Mouse (Mus musculus): ENCODE data around the gene 1700080E11Rik.
"Not testable (repeated sequence)": the region's sequence is repeated elsewhere in the genome, so short reads cannot be mapped to it uniquely, and the experiment has no call there.

Gene 1700080E11Rik

GRCm38 (mm10) chr9:105144992-105145391, at the start of gene 1700080E11Rik:
TSS of gene 1700080E11Rik (minus strand) at chr9:105145092.
- no peaks in the 10 kb centered on the region for H3K27me3 ChIP-seq (ENCODE audit: control insufficient read depth, insufficient read depth, low read length, poor library complexity, severe bottlenecking)
- no peak for DNase-seq (ENCODE audit: low read depth, low spot score)
- H3K36me3 ChIP-seq (ENCODE audit: control insufficient read depth, insufficient read depth, low read length, poor library complexity, severe bottlenecking): no peaks in the 10 kb centered on the region

DNA sequence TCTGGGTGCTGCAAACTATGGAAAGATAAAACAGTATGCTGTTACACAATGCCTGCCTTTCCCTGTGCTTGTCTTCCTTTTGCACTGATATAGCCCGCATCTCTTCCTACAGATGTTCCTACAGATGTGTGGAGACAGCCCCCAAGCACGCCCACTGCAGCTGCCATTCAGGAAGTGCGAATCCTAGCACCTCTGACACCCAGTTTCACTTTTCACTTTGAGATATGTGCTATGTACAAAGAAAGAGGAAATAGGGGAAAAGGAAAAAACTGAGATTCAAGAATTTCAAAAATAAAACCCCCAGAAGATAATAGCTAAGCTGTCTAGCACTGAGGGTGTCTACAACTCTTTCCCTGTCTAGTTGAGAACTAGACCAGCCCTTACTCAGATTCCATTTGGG, 41.8 kb upstream of the 1700080E11Rik start:
- Histone ChIP-seq H3K27me3 (ENCODE audit: control insufficient read depth, insufficient read depth, low read length, poor library complexity, severe bottlenecking) (no peaks in the 10 kb centered on the region), H3K36me3 (ENCODE audit: control insufficient read depth, insufficient read depth, low read length, poor library complexity, severe bottlenecking) (no peaks in the 10 kb centered on the region)
- DNase-seq (ENCODE audit: low read depth, low spot score): no peak

- Histone ChIP-seq H3K36me3 (ENCODE audit: control insufficient read depth, insufficient read depth, low read length, poor library complexity, severe bottlenecking) (no peaks in the 10 kb centered on the region), H3K27me3 (ENCODE audit: control insufficient read depth, insufficient read depth, low read length, poor library complexity, severe bottlenecking) (no peaks in the 10 kb centered on the region)
- no peak for DNase-seq (ENCODE audit: low read depth, low spot score)
Measured at GRCm38 (mm10) chr9:105182392-105182791, 37.5 kb upstream of the 1700080E11Rik start.

DNA sequence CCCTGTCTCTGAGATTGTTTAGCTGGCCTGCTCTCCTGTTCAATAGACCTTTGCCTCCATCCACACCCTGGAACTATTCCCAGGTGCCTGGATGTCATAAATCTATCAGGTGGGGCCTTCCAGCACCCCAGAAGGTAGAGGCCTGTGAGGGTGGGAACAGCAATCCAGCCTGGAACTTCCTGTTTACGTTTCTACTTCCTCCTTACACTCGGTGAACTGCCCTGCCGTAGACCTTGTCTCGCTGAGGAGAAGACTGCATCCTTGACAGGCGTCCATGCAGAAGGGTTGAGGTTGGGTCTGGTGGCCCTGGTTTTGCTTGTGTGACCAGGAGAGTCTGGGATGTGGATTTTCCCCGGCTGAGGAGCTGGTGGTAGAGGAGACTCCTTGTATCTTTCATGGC, 5.7 kb downstream of the 1700080E11Rik start:
- H3K27me3 ChIP-seq (ENCODE audit: control insufficient read depth, insufficient read depth, low read length, poor library complexity, severe bottlenecking): no peaks in the 10 kb centered on the region
- no peak for DNase-seq (ENCODE audit: low read depth, low spot score)
- no peaks in the 10 kb centered on the region for H3K36me3 ChIP-seq (ENCODE audit: control insufficient read depth, insufficient read depth, low read length, poor library complexity, severe bottlenecking)

DNA sequence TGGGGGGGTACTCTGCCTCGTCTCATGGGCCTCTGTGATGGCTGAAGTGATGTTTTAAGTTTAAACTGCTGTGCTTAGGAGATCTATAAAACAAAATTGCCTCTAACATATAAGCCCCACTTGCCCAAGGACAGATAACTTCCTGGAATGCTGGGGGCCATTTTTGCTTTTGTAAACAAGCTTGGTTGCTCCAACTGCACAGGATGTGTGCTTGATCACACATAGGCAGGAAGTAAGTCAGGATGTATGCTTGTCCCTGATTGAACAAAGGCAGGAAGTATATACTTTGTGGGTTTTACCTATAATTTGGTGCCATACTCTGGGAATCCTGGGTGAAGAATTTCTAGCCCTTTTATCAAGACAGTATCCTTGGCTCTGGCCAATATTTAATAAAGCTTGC, 8.5 kb downstream of the 1700080E11Rik start:
- no peak for DNase-seq (ENCODE audit: low read depth, low spot score)
- no peaks in the 10 kb centered on the region for H3K27me3 ChIP-seq (ENCODE audit: control insufficient read depth, insufficient read depth, low read length, poor library complexity, severe bottlenecking)
- H3K36me3 ChIP-seq (ENCODE audit: control insufficient read depth, insufficient read depth, low read length, poor library complexity, severe bottlenecking): no peaks in the 10 kb centered on the region

DNA sequence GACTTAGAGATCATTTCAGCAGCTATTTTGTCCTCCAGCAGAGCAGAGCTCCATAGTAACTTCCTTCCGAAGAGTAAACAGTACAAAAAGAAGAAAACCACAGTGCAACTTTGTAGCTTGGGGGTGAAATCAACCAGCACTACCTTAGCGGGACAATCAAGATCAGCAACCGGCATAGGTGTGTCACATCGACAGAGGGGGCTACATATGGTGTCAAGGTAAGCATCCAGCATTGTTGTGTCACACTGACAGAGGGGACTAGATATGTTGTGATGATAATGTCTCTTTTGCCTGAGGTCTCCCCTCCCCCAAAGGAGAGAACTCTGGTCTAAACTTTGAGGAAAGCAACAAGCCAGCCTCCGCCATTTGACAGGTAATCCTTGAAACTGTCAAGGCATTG, 10.4 kb downstream of the 1700080E11Rik start:
- no peaks in the 10 kb centered on the region for H3K27me3 ChIP-seq (ENCODE audit: control insufficient read depth, insufficient read depth, low read length, poor library complexity, severe bottlenecking)
- no peaks in the 10 kb centered on the region for H3K36me3 ChIP-seq (ENCODE audit: control insufficient read depth, insufficient read depth, low read length, poor library complexity, severe bottlenecking)
- DNase-seq (ENCODE audit: low read depth, low spot score): no peak

- Histone ChIP-seq H3K36me3 (ENCODE audit: control insufficient read depth, insufficient read depth, low read length, poor library complexity, severe bottlenecking) (no peaks in the 10 kb centered on the region), H3K27me3 (ENCODE audit: control insufficient read depth, insufficient read depth, low read length, poor library complexity, severe bottlenecking) (no peaks in the 10 kb centered on the region)
- peak; percentile 58 for DNase-seq (ENCODE audit: low read depth, low spot score)
Measured at GRCm38 (mm10) chr9:105132002-105132367, 12.9 kb downstream of the 1700080E11Rik start.

DNA sequence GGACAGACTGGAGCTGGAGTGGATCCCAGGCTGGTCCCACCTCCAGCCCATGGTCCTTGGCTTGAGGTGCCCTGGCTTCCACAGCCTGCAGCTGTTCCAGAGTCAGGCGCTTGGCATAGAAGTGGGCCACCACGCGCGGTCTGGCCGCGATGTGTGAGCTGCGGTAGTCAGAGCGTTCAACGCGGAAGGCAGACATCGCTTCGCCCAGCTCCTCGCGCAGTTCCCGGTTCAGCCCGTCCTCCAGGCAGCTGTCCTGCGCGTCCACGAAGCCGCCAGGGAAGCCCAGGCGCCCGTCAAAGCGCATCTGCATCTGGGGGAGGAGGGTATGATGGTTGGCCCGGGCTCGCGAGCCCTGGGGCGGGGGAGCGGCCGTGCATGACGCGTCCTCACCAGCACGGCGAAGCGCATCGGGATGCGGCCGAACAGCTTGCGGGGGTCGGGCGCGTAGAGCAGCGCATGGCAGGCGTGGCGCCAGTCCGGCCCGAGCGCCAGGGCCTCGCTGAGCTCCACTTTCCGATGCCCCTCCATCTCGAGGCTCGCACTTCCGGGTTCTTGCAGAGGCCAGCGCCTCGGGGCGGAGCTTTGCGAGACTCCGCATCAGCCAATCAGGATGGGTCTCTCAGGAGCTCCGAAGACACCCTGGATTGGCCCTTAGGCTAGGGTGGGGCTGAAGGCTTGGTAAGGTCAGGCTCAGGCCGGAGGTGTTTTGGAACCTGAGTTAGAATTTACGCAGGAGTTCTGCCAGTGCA, 13.5 kb downstream of the 1700080E11Rik start, which contains the start of gene Nudt16:
Gene Nudt16 (minus strand): TSS at position 572 of the 749 bp plus-strand sequence.
- peak; percentile 94 for DNase-seq (ENCODE audit: low read depth, low spot score)
- Histone ChIP-seq H3K27me3 (ENCODE audit: control insufficient read depth, insufficient read depth, low read length, poor library complexity, severe bottlenecking) (no peaks in the 10 kb centered on the region), H3K36me3 (ENCODE audit: control insufficient read depth, insufficient read depth, low read length, poor library complexity, severe bottlenecking) (no peaks in the 10 kb centered on the region)

DNA sequence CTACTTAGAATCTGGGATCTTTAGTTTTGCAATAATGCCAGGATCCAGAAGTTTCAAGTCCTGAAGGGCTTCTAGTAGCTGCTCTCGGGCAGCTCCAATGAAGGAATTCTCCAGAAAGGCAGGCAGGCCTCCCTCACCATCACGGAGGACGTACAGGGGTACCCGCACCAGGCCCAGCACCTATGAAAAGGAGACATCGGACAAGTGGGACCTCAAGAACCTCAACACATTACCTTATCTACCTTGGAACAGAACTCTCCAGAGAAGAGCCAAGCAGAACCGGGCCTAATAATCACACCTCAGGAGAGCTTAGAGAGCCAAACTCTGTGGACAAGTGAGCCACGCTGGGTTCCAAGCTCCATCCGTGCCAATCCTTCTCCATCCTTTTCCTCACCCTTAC, 14.6 kb downstream of the 1700080E11Rik start:
- Histone ChIP-seq H3K27me3 (ENCODE audit: control insufficient read depth, insufficient read depth, low read length, poor library complexity, severe bottlenecking) (no peaks in the 10 kb centered on the region), H3K36me3 (ENCODE audit: control insufficient read depth, insufficient read depth, low read length, poor library complexity, severe bottlenecking) (no peaks in the 10 kb centered on the region)
- no peak for DNase-seq (ENCODE audit: low read depth, low spot score)

GRCm38 (mm10) chr9:105125206-105125605, 19.7 kb downstream of the 1700080E11Rik start:
- not testable (repeated sequence) for DNase-seq (ENCODE audit: low read depth, low spot score); H3K27me3 ChIP-seq (ENCODE audit: control insufficient read depth, insufficient read depth, low read length, poor library complexity, severe bottlenecking); H3K36me3 ChIP-seq (ENCODE audit: control insufficient read depth, insufficient read depth, low read length, poor library complexity, severe bottlenecking)

- Histone ChIP-seq H3K36me3 (ENCODE audit: control insufficient read depth, insufficient read depth, low read length, poor library complexity, severe bottlenecking) (no peaks in the 10 kb centered on the region), H3K27me3 (ENCODE audit: control insufficient read depth, insufficient read depth, low read length, poor library complexity, severe bottlenecking) (no peaks in the 10 kb centered on the region)
- no peak for DNase-seq (ENCODE audit: low read depth, low spot score)
Measured at GRCm38 (mm10) chr9:105103893-105104292, 41.0 kb downstream of the 1700080E11Rik start.

DNA sequence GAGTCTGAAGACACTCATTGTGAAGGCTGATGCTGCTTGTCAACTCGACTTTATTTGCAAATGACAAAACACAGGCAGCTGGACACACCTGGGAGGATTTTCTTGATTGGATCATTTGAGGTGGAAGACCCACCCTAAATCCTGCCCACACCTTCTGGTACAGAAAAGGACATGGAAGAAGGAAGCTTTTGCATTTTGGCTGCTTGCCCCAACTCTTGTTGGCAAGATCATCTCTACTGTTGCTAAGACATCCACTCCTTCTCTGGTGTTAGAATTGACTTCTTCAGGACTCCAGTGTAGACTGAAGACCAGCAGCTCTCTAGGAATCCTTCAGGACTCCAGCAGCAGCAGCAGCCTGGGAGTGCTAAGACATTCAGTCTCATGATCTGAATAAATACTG, 43.0 kb downstream of the 1700080E11Rik start:
- Histone ChIP-seq H3K27me3 (ENCODE audit: control insufficient read depth, insufficient read depth, low read length, poor library complexity, severe bottlenecking) (no peaks in the 10 kb centered on the region), H3K36me3 (ENCODE audit: control insufficient read depth, insufficient read depth, low read length, poor library complexity, severe bottlenecking) (no peaks in the 10 kb centered on the region)
- no peak for DNase-seq (ENCODE audit: low read depth, low spot score)

DNA sequence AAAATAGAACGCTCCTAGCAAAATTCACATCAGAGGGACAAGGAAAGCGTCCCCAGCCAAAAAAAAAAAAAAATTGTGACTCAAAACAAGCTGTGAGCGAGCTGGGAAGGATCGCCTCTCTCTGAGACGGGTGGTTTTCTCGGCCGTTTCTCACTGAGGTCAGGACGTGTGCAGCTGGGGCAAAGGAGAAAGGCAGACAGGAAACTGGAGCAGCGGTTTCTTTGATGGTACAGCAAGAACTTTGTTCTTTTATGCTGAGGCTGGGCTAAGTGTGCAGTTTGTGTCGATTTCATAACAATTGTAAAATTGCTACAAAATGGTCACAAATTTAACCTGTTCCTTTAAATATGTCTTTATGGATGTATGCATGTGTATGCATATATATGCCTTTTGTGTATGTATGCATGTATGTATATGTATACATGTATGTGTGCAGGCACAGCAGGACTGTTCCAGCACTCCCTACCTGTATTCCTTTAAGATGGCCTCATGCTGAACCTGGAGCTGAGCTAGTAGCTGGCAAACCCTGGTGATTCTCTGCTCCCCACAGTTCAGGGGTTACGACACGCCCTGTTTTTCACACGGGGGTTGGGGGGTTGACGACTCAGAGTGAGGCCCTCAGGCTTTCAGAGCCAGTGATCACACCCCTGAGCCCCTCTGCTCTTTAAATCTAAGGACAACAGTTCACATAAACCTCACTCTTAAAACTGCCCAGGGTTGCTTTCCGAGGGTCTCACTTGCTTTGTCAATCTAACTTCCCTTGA, 43.9 kb downstream of the 1700080E11Rik start:
- Histone ChIP-seq H3K36me3 (ENCODE audit: control insufficient read depth, insufficient read depth, low read length, poor library complexity, severe bottlenecking) (no peaks in the 10 kb centered on the region), H3K27me3 (ENCODE audit: control insufficient read depth, insufficient read depth, low read length, poor library complexity, severe bottlenecking) (no peaks in the 10 kb centered on the region)
- no peak for DNase-seq (ENCODE audit: low read depth, low spot score)

All from splenic B cell, adult 2 months (primary cell).